Mouse (Mus musculus) mammary gland, adult 2 months (tissue): ENCODE results near the gene Anxa6. TPM values are rescaled to one million over a fixed set of nuclear protein-coding genes. Genes with fewer than 3 reads are reported as not detected.

ENCODE experiments used
- polyA plus RNA-seq: library from polyadenylated mRNA; depleted of rRNA; stranded (reverse); fragments of >200 nt; gene quantifications from 2 replicates; pipeline ENCODE4 v1.2.3, GENCODE M21; 2012; ENCODE audit warnings: low replicate concordance; rRNA removed

Anxa6 gene
- 181 and 229 TPM in 2 replicates for polyA plus RNA-seq

GRCm38 (mm10) chr11:55033040-55033660 is at the start of gene Anxa6:
Anxa6 (minus strand) TSS chr11:55033445.

DNA sequence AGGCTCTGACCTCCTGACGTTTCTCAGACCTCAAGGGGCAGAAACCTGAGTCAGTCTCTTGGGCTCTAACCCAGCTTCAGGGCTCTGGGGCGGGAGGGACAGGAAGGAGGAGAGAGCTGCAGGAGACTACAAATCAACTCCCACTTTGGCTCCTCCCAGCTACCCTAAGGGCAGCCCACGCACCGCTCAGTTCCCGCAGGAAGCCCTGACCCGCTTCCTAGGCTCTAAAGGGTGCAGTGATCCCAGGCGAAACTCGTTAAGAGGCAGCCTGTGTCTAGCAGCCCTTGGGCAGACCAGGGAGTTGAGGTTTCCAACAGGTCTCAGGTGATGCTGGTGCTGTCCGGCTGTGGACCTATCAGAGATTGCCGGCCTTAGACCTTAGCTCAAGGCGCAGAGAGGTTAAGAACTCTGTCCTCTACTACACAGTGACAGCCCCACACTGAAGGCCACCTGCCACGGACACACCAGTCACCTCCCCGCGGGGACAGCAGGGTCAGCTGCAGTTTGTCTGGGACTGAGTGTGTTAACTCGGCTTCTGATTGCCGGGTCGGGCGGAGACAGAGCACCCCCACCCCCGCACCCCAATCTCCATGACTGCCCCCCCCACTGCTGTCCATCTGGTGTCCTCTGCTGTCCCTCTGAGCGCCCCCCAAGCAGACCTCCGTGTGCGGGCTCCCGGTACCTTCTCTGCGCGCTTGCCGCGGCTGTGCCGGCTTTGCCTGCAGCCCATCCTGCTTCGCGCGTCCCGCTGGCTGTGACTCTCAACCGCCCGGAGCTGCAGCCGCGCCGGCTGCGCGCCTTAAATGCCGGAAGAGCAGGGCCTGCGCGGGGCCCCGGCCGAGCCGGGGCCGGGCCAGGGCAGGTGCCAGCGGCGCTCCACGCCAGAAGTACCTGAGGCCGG is 44.3 kb upstream of the Anxa6 start, which contains the start of gene Ccdc69:
TSS of gene Ccdc69 (minus strand) at position 801 of the 901 bp plus-strand sequence.

DNA sequence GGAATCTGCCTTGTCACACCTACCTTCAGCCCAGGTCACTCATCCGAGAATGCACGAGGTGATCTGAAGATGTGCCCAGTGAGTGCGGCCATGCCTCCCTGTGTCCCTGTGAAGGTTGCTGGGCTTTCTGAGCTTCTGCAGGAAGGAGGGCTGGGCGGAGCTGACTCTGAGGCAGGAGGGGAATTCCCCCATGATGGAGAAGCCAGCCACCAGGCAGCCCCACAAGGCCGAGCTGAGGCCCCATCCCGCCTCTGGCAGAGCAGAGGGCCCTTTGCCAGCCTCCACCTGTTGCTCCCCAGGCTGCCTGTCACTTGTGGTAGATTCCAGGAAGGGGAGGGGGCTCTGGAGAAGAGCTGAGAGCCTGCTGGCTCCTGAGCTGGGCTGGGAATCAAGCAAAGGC is 70.4 kb downstream of the Anxa6 start, which contains the start of gene Tnip1:
TSS of gene Tnip1 (minus strand) at position 108 of the 400 bp plus-strand sequence.

Other genes starting within 250 kb of the Anxa6 start
- gene Cdc42se2, start 245.8 kb downstream of the Anxa6 start, polyA plus RNA-seq: 35.7 and 60.0 TPM in 2 replicates
- gene Lyrm7, start 172.5 kb downstream of the Anxa6 start, polyA plus RNA-seq: 0.67 and 2.5 TPM in 2 replicates
- 283 and 303 TPM in 2 replicates for gene Hint1, start 167.1 kb downstream of the Anxa6 start, polyA plus RNA-seq
- 938 and 1,116 TPM in 2 replicates for gene Gpx3, start 131.0 kb downstream of the Anxa6 start, polyA plus RNA-seq
- 43.9 and 75.2 TPM in 2 replicates for gene Tnip1, start 70.5 kb downstream of the Anxa6 start, polyA plus RNA-seq
- 8.4 and 15.0 TPM in 2 replicates for gene Ccdc69, start 44.7 kb upstream of the Anxa6 start, polyA plus RNA-seq
- gene Gm2a, start 64.7 kb upstream of the Anxa6 start, polyA plus RNA-seq: 137 and 138 TPM in 2 replicates
- gene Slc36a3, start 118.3 kb upstream of the Anxa6 start, polyA plus RNA-seq: 0.43 and 0.47 TPM in 2 replicates
- 370 and 477 TPM in 2 replicates for gene Slc36a2, start 151.6 kb upstream of the Anxa6 start, polyA plus RNA-seq
- gene Slc36a1, start 170.9 kb upstream of the Anxa6 start, polyA plus RNA-seq: 24.2 and 24.5 TPM in 2 replicates